Mouse (Mus musculus): ENCODE measurements around the gene Bckdhb. TPM values are rescaled to one million over a fixed set of nuclear protein-coding genes. Genes with fewer than 3 reads are reported as not detected.

The Bckdhb gene
- 53.1 and 53.5 TPM in 2 replicates for polyA plus RNA-seq (2015; fragmentation: Nextera tagmentation; extraction: Ambion mirVana)

DNA sequence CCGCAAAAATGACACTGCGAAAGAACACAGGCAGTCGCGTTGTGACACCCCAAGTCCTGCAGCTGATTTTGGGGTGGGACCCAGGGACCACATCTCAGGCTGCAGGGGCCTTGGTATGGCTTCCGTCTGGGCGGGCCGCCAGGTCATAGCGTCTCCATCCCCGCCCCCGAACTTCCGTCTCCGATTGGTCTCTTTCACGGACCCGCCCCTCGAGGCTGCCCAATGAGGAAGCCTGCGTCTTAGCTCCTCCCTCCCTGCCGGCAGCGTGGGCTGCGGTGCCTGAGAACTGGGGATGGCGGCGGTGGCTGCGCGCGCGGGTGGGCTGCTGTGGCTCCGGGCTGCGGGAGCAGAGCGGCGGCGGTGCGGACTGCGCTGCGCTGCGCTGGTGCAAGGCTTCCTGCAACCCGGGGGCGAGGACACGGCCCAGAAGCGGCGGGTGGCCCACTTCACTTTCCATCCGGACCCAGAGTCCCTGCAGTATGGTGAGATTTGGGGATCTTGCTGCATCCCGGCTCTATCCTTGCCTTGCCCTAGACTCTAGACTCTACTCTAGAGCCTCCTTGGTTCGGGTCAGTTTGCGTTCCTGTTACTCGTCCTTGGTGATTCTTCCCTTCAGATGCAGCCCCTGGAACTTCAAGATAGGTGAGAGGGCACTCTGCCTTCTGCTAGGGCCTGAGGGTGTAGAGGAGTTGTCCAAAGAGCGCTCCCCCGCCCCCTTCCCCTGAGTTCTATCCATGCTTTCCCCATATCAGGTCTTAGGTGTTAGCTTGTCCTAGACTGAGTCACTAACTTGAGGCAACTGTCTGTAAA lies at the start of gene Bckdhb:
Gene Bckdhb (plus strand): TSS at position 268 of the 810 bp plus-strand sequence.

Other genes with a start within 250 kb of the Bckdhb start
- gene Elovl4, start 118.9 kb upstream of the Bckdhb start, polyA plus RNA-seq (2015; fragmentation: Nextera tagmentation; extraction: Ambion mirVana), result 149 and 158 TPM in 2 replicates
- gene Ttk, start 90.5 kb upstream of the Bckdhb start, polyA plus RNA-seq (2015; fragmentation: Nextera tagmentation; extraction: Ambion mirVana), result 1.4 and 1.8 TPM in 2 replicates